Mouse (Mus musculus) gastrocnemius, postnatal 14 days (tissue): ENCODE measurements around the gene Spef1. TPM values are rescaled to one million over a fixed set of nuclear protein-coding genes. Genes with fewer than 3 reads are reported as not detected.
A peak's percentile ranks its signal among the peaks of the same experiment; 100 is the strongest.

ENCODE experiments used
- DNase-seq: peaks from one replicate; pipeline ENCODE4 v3.0.0; 2021; ENCODE audit warnings: mixed read lengths
- intact Hi-C: fragments of 180-260 bp; cut with DNase I; formaldehyde crosslinking; loops from one replicate; pipeline ENCODE4 v1.15.1; 2025; ENCODE audit warnings: low total_unique reads
- total RNA-seq, 2 experiments: library from RNA; stranded (reverse); gene quantifications; 2 replicates each; pipeline ENCODE4 v1.2.3; 2021

Gene Spef1
- total RNA-seq, 2 experiments from 2014 or later = 2.5 to 2.9 TPM

DNA sequence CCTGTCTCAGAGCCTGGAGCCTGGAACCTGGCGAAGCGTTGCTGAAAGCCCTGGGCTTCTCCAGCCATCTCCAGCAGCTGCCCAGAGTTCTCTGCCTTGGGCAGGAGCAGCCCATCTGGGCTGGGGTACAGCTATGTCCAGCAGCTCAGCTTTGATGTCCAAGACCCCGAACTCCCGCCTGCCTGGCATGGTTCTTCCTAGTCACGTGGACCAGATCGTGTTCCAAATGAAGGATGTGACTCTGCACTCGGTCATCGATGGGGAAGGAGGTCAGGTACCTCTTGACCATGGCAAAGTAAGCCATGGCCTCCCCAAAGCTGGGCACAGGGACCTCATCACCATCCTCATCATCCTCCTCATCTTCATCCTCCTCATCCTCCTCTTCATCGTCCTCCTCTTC lies 9.2 kb downstream of the Spef1 start:
- no peak for DNase-seq

GRCm38 (mm10) chr2:131176491-131176890 lies 10.6 kb downstream of the Spef1 start:
- intact Hi-C loops = loop anchor here (10.0 kb wide), 1 partner anchor 78 kb away; no protein-coding TSS in a partner anchor
- no peak for DNase-seq

More for the DNA sequence above, 9.2 kb downstream of the Spef1 start:
- intact Hi-C loops = loop anchor here (10.0 kb wide), 1 partner anchor 77 kb away; no protein-coding TSS in a partner anchor

DNA sequence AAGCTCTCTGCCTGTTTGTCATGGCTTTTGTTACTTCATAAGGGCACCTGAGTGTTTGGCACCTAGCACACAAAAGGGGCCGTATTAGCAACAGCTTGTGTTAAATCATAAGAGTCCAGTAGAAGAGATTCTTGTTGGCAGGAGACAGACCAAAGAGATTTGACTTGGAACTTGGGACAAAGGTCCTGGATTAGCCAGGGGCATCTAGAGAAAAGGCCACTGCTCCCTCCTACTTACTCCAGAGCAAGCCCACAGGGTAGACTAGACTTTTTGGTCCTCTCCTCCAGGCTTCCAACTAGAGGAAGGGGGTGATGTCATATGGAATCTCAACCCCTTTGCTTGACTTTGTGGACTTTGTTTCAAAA lies 11.2 kb downstream of the Spef1 start:
- intact Hi-C loops = loop anchor here (10.0 kb wide), 1 partner anchor 79 kb away; no protein-coding TSS in a partner anchor
- no peak for DNase-seq

GRCm38 (mm10) chr2:131175286-131175944 lies 11.7 kb downstream of the Spef1 start:
- intact Hi-C loops = loop anchor here (10.0 kb wide), 1 partner anchor 79 kb away; no protein-coding TSS in a partner anchor
- no peak for DNase-seq

DNA sequence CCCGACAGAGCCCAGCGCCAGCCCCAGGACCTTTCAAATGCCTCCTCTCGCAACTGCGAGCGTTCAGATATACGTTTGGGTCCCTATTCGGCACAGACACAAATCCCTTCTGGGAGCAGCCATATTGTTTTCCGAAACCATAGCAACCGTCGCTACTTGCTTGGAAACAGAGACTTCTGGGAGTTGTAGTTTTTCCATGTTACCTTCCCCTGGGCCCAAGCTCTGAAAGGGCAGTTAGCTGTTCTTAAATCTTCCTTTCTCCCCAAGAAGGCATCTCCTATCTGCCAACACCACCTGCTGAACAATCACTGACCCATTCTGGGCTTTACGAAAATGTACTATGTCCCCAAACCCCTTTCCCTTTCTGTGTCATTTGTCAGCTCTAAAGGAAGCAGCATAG lies 12.4 kb downstream of the Spef1 start:
- peak; percentile 19 for DNase-seq
- intact Hi-C loops = loop anchor here (10.0 kb wide), 1 partner anchor 80 kb away; no protein-coding TSS in a partner anchor

DNA sequence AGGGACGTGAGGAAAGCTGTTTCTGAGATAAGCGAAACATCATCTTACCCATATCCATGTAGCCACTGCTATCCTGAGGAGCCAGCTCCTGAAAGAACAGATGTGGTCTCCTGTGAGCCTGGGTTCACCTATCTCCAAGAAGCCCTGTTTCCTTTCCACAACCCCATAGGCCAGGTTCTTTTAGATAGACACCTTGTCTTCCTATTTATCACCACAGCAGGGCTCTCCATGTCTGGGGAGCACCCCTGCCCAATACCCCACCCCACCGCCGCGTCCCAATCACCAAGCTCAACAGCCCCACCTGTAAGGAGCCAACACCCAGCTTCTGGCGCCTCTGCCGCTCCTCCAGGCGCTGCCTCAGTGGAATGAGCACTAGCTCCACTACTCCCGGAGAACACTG lies 14.8 kb downstream of the Spef1 start:
- intact Hi-C loops = loop anchor here (10.0 kb wide), 1 partner anchor 82 kb away; no protein-coding TSS in a partner anchor

GRCm38 (mm10) chr2:131171401-131172104 lies 15.5 kb downstream of the Spef1 start:
- peak; percentile 73 for DNase-seq
- intact Hi-C loops = loop anchor here (10.0 kb wide), 1 partner anchor 83 kb away; no protein-coding TSS in a partner anchor

More for the DNA sequence above, 14.8 kb downstream of the Spef1 start:
- DNase-seq = no peak

- DNase-seq = no peak
- intact Hi-C loops = loop anchor here (10.0 kb wide), 1 partner anchor 84 kb away; no protein-coding TSS in a partner anchor
These were observed 16.1 kb downstream of the Spef1 start for GRCm38 (mm10) chr2:131170936-131171335.

DNA sequence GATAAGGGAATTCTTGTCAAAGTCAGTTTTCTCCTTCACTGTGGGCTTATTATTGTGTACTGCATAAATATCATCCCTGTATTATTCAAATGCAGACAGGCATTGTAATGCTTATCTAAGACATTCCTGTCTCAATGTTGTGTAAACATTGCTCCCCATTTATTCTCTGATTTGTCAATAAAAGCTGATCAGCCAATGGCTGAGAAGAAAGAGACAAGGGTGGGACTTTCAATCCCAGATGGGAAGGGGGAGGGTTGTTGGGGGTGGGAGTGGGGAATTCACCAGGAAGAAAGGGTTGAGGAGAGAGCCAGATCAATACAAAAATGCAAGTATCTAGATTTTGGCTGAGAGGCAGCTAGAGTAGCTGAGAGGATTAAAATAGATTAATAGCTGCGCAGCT lies 18.2 kb downstream of the Spef1 start:
- intact Hi-C loops = no loop called here

GRCm38 (mm10) chr2:131167984-131168383 lies 19.1 kb downstream of the Spef1 start:
- intact Hi-C loops = no loop called here
- no peak for DNase-seq

More for the DNA sequence above, 18.2 kb downstream of the Spef1 start:
- no peak for DNase-seq

DNA sequence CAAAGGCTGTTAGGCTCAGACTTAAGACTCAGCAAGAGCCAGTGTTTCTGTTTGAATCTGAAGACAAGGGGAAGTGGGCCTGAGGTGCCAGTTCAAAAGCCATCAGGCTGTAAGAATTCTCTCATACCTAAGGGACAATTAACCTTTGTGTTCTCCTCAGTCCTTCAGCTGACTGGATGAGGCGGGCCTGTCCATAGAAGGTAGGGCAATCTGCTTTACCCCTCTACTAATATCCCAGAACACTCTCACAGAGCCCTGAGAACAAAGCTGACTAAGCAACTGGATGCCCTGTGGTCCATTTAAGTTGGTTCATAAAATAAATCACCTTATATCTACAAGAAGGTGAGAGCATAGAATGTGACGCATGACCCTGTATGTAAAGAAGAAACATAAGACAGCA lies 20.9 kb downstream of the Spef1 start:
- intact Hi-C loops = no loop called here
- DNase-seq = no peak

DNA sequence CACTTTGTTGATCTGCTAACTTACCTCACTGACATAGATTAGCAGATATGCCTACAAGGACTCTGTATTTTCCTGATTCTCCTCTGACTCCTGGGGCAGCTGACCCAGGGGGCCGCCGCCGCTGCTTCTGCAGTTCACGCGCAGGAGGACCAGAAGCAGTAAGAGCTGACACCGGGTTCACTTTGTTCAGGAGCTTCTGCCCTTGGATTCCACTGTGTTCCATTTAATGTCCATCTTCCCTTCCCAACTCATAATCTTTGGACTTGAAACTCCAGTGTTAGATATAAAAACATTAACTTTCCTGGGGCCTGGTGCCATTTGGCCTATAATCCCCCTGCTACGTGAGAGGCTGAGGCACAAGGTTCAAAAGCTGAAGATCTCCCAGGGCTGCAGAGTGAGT lies 23.2 kb downstream of the Spef1 start:
- no peak for DNase-seq
- intact Hi-C loops = no loop called here

GRCm38 (mm10) chr2:131160671-131161111 lies 26.4 kb downstream of the Spef1 start:
- DNase-seq = no peak

DNA sequence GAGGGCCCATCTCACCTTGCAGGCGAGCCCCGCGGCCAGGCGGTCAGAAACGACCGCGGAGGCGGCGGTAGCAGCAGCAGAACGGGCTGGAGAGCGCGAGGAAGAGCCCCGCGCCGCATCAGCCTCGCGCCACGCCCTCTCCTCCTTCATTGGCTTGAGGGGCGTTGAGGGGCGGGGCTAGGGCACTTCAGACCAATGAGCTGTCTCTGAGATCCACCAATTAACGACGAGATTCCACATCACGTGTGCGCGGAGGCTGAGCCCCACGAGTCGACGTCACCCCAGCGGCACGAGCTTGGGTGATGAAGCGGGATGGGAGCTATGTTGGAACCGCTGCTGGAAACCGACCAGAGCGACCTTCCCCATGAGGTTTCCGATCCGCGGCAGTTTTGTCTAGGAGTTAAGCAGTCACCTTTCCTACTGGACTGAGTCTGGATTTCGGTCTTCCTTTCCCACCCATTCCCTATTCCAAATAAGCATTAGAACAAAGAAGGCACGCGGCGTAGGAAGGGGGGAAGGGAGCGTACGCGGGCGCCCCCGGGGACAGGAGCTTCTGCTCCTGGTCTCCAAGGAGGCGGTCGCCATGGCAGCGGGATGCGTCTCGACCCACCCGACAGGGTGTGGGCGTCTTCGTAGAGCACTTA lies 27.0 kb downstream of the Spef1 start, which contains the start of gene 1700037H04Rik:
Gene 1700037H04Rik, minus strand, starts transcription at position 144 of the 644 bp plus-strand sequence.
- peak; percentile 96 for DNase-seq
- intact Hi-C loops = loop anchor here (5.0 kb wide), 1 partner anchor 68 kb away; no protein-coding TSS in a partner anchor

More at GRCm38 (mm10) chr2:131160671-131161111, 26.4 kb downstream of the Spef1 start:
- intact Hi-C loops = no loop called here

- DNase-seq = no peak
- intact Hi-C loops = loop anchor here (5.0 kb wide), 1 partner anchor 67 kb away; no protein-coding TSS in a partner anchor
These were observed 27.6 kb downstream of the Spef1 start for GRCm38 (mm10) chr2:131159491-131159910.

DNA sequence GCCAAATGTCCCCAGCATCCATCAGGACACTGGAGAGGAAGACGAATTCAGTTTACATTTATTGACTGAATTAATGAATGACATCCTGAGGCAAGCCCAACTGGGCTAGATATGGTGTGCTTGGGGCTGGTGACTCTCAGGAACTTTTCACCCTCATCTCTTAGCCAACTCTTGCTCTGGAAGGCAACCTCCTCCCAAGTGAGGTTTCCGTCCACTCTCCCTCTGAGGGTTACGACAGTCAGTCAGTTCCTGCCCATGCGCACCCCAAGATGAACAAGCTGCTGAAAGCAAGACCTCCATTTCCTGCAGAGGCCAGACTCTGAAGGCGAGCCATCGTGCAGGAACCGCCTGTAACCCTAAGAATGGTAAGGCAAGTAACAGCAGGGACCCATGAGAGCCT lies 30.1 kb downstream of the Spef1 start:
- intact Hi-C loops = loop anchor here (5.0 kb wide), 1 partner anchor 65 kb away; no protein-coding TSS in a partner anchor
- no peak for DNase-seq

DNA sequence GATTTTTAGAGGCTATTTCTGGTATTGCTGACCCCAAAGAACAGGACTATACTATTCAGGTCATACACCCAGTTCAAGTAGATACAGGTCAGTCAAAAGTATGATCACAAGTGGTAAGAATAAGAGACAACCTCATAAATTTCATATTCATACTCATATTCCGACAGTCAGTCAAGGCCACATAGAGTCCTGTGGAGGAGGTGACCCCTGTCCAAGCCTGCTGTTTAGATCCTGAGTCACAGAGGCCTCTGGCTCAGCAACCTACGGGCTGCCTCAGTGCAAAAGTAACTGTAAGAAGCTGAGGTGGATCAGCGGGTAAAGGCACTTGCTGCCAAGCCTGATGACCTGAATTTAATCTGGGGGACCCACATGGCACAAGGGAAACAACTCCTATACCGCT lies 33.0 kb downstream of the Spef1 start:
- intact Hi-C loops = no loop called here
- no peak for DNase-seq

DNA sequence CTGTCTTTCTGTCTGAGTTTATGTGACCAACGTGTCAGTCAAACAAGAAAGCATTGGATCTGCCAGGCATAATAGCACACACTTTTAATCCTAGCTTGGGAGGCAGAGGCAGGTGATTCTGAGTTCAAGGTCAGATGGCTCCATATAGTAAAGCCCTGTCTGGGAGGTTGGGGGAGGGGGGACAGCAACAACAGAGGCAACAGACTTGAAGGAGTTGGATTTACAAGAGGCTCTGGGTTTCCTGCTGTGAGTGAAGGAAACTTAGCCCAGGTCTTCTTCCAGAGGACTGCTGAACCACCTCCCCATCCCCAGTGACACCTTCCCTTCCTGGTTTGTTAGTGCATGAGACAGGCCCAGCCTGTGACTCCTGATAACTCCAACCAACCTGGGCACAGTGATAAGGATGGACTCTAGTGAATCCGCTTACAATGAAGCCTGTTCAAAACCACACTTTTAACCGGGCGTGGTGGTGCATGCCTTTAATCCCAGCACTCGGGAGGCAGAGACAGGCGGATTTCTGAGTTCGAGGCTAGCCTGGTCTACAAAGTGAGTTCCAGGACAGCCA lies 34.8 kb downstream of the Spef1 start:
- DNase-seq = no peak
- intact Hi-C loops = no loop called here

GRCm38 (mm10) chr2:131149254-131149578 lies 37.9 kb downstream of the Spef1 start:
- no peak for DNase-seq
- intact Hi-C loops = no loop called here
